Mouse (Mus musculus) hindlimb bud, embryonic 11.5 days (tissue): Measurements from ENCODE around the gene 1700009N14Rik.

Experiments
- DNase-seq: peaks from one replicate; pipeline ENCODE4 v3.0.0-alpha.2; 2012; ENCODE audit warnings: low read depth, low spot score; ENCODE audit errors: extremely low spot score

Gene 1700009N14Rik

DNA sequence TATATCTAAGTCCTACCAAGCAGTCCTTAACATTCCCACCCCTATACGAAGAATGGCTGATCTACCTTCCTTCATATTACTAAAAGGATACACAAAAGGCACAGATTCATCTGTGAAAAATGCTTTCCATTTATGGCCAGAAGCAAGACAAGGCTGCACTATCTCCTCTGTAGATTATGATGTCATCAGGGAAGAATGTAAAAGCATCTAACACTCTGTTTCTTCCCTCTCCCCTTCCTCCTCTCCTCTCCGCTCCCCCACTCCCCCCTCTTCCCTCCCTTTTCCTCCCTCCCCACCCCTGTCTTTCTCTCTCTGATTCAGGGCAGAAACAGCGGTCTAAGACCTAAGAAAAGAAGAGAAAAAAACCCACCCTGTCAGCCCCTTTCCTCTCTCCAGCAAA lies at the start of gene 1700009N14Rik:
Gene 1700009N14Rik (plus strand): TSS at position 227 of the 400 bp plus-strand sequence.
- no peak for DNase-seq

DNA sequence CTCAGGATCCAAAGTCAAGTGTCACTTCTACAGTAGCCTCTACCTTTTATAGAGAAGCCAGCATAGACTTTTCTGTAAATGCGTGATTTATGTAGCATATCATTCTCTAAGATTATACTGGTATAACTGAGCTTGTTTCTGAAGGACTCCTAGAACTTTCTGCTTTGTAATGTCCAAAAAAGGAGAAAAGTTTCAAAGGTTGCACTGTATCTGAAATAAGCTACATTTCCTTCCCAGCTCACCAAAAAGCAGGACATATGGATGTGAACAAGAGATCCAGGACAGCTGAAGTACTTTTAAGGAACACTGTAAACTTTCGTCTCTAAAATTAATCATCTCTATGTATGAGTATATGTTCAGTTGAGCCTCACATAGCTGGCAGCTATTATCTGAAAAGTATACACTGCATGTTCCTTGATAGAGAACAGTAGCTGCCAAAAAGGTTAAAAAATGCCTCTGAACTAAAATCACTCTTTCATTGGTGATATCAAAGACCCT lies 12.2 kb upstream of the 1700009N14Rik start:
- DNase-seq, result no peak

DNA sequence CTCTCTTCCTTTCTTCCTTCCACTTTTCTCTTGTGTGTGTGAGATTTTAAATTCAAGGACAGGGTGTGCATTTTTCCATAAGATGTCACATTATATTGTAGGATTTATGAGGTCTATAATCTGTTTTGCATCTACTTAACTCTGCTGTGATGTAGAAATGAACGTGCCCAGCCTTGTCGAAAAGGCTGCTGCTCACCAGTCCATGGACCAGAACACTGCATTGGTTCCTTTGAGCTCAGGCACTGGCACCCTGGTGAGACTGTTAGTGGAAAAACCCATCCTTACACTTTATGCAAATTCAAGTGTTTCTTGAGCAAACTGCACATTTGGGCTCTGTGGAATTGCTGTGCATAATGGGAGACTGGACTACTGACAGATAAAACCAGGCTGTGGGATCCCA lies 24.2 kb downstream of the 1700009N14Rik start:
- no peak for DNase-seq

DNA sequence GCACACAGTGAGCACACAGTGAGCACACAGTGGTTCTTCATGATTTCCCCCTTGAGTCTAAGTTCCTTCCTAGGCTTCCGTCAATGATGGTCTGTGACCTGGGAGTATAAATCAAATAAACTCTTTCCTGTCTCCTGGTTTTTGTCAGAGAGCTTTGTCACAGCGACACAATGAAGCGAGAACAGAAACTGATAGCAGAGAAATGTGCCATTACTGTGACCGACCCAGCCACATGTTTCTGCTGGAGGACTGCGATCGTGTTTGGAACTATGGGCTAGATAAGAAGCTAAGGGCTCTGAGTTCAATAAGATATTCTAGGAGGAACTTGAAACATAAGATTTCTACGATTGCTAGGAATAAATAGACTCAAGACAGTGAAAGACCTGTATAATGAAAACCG lies 36.3 kb downstream of the 1700009N14Rik start:
- DNase-seq, result no peak

DNA sequence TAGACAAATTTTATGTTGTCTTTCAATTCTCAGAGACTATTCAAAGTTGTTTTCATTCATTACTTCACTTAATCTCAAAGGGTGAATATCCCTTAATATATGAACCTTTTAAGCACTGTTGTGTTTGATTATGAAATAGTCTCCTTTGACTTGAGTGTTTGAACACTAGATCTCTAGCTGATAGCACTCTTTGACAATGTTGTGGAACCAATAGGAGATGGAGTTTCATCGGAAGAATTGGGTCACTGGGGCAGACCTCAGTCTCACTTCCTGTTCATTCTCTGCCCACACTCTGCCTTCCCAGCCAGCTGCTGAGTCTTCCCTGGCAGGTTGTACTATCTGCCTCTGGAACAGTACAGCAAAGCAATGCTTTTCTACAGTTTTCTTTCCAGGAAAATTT lies 43.5 kb downstream of the 1700009N14Rik start:
- no peak for DNase-seq

DNA sequence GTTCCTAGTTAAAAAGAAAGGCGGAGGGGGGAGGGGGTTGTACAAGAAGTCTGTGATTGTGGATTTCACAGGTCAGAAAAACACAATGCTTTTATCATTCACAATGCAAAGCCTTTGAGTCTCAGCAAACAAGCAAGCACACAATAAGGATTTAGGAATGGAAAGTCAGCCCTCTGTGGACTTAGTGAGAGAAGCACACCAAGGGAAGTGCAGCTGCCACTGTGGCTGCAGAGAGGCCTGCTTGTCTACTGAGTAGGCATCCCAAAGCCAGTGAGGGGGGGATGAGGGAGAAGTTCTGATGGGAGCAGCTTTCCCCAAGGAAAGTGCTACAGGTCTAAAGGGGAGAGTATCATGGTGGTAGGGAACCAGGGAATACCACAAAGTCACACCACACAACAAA lies 45.8 kb downstream of the 1700009N14Rik start:
- no peak for DNase-seq
